Mouse (Mus musculus): ENCODE measurements around the gene E330014E10Rik.

GRCm38 (mm10) chr5:95854030-95854429 is 78.2 kb downstream of the E330014E10Rik start:
- TF ChIP-seq CTCF (IDR thresholded peaks at IDR 0.05; ENCODE audit: insufficient read depth, low read length) (no peak), POLR2A (IDR thresholded peaks at IDR 0.05; ENCODE audit: borderline replicate concordance, extremely low read depth, low read depth, low read length) (no peak)

Measured in lung, adult 2 months (tissue).